Mouse (Mus musculus) testis, postnatal 10 days (tissue): ENCODE measurements at regions not wholly inside any gene's neighbourhood (a gene's known extent, or its start where the extent isn't known, plus 50 kb on each side); places are given as distances from the start of the nearest gene placed in this dataset.

Experiments
- DNase-seq: peaks from one replicate; pipeline ENCODE4 v3.0.0; 2021; ENCODE audit warnings: low spot score

DNA sequence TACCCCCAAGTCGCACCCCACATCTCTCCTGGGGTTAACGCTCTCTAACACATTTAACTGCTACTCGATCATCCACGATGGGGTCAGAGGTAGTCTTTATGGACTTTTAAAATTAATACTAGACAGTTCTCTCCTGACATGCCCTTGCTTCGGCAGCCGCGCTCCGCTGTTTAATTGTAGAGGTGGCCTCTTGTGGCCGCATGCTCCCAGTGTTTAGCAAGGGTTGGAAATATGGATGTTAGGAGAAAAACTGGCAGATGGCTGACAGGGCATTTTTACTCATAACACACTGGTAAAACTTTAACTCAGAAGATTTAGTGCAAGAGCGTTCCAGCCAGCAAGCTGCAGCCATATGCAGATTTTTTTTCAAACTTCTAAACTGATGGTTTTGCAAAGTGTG lies 242.7 kb downstream of the Tshz3 start:
- no peak for DNase-seq

DNA sequence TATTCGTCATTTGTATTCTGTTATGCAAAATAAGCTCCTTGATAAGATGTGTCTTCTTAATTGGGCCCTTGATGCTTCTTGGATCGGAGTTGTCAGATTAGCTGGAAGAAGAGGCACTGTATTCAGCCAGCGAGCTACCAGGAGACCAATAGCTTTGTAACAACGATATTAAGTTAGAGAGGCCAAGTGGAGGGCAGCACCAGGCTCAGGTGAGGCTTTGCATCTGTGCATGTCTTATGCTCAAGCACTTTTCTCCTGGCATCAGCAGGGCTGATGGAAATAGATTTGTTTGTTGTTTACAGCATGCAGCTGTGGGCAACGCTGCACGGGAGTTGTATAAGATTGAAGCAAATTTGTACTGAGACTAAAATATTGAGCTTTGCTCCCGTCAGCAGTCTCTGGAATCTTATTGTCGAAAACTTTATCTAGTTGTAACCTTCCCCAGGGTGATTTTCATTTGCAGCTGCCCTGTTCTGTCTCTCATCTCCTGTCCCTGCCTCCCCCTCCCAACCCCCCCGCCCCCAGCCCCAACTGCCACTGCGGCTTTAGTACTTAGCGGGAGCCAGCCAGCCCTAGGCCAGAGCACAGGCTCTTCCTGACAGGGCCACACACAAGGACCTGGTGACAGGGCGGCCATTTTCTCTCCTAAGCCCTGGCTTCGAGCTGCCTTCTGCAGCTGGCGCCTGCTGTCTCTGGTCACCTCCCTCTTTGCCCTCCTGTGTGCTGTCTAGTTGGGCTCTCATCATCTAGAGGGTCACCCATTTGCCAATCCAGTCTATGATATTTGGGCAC lies 247.3 kb downstream of the Tshz3 start:
- no peak for DNase-seq

DNA sequence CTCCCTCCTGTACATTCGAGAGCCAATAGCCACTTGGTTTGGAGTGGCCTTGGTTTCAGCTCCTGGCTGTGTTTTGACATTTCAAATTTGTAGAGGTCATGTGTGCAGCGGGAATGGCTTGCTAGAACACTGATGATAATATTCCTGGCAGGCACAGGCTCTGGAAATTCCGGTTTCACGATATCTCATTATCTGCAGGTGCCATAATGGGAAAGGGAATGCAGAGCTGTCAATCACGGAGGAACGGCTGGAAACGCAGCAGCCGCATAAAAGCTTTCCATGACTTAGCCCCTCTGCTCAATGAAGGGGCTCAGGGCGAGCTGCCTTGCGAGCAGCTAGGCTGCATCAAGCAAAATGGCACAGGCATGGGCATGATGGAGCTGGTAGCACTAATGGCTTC lies 251.6 kb downstream of the Tshz3 start:
- no peak for DNase-seq

DNA sequence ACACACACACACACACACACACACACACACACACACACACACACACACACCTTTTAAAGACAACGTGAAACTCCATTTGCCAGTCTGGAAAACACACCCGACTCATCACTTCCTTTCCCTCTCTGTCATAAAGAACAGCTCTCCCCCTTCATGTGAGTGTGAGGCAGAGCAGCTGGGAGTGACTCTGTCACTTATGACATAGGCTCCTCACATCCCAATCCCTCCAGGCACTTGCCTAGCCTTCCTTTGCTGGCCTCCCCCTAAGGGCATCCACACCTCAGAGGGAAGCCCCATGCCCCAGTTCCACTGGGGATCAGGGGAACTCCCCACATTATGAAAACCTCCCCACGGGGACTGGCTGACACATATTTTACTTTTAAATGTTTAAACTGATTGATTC lies 257.5 kb downstream of the Tshz3 start:
- no peak for DNase-seq

DNA sequence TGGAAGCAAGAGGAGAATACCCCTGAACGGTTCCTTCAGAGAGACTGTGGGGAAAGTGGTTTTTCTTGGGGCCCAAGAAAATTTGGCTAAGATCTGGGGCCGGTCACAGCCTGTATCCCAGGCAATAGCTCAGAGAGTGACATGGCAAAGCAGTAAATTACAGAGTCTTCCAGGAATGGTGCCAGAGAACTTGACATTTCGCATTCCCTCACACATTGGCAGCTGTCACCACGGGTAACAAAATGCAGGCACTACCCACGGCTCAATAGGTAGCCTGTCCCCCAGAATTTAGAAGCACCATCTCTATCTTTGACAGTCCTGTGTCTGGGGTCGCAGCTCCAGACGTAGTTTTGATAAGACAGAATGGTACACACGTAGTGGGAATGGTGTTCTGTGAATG lies 260.3 kb downstream of the Tshz3 start:
- no peak for DNase-seq

DNA sequence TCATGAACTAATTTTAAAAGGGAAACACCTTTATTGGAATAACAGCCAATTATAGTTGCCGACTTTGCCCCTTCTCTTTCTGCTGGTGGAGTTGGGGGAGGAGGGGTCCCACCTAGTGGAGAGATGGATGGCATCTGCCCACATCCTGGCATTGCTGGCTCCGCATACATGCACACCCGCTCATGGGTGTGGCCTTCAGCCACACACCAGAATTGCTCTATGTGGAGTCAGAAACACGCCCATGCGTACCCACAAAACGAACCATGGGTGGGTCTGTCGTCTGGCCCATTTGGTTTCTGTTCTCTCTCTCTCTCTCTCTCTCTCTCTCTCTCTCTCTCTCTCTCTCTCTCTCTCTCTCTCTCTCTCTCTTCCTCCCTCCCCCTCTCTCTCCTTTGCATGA lies 273.9 kb downstream of the Tshz3 start:
- DNase-seq: no peak

DNA sequence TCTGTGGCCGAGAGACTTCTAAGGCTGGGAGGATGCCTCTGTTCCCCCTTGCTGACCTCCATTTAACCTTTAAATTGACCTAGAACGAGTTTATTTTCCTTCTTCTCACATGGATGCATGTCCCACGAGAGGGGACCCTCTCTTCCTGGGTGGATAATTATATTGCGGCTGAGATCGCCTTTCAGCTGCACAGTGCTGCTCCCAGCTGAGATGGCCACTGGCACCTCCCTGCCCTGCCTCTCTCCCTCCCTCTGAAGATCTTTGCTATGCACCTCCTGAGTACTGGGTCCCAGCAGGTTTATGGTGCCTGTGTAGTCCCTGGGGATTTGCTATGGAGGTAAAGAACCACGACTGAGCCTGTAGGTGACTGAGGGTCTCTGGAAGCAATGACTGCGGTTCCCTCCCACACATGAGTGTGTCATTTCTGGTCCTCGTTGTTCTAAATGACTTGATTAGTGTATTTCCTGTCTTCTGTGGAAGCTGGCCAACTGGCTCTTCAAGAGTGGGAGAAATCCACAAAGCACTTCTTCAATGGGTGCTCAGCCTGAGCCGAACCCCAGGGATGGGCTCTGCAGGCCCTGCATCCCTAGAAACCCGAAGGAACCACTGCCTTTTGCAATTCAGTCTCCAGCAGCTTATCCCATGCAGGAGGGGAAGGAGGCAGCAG lies 275.9 kb downstream of the Tshz3 start:
- DNase-seq: no peak

DNA sequence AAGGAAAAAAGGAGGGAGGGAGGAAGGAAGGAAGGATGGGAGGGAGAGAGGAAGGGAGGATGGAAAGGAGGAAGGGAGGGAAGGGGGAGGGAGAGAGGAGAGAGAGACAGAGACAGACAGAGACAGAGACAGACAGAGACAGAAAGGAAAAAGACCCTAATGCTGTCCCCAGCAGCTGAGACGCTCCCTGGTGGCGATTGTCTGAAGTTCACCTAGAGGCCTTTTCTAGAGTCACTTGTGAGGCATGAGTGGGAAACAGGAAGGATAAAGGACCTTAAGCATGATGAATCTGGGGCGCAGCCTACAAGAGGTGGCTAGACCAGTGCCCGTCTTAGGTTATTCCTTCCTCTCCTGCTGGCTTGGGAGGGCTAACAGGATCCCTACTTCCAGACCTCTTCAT lies 276.7 kb downstream of the Tshz3 start:
- DNase-seq: peak; percentile 57

DNA sequence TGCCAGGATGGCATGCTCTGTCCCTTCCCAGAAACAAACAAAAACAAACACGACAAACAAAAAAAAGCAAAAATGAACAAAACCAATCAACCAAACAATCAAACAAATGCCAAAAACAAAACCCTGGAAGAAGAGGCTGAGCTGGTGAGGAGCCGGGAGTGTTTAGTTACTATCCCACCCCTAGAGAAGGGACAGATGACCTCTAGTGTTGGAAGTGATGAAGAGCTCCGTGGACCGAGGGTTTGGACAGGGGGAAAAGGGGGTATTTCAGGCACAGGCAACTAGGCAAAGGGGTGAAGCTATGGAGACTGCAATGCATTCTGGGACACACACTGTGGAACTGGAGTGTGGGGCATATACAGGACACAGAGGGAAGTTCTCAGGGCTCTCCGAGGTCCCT lies 277.6 kb downstream of the Tshz3 start:
- DNase-seq: no peak

DNA sequence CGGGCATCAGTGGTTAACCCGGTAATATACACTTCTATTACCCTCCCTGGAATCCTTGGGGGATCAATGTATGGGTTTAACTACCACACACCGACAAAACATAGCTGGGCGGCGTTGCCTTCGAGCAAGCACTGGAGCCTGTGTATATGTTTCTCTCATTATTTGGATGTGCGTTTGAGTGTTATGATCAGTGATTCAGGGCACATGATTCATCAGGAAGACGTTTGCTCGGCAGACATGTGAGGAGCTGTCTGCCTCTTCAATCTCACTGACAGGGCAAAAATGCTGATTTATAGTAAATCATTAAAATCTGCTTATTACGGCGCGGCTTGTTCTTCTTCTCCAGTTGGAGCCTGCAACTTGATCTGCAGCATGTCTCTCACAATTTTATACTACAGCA lies 279.9 kb downstream of the Tshz3 start:
- DNase-seq: no peak

DNA sequence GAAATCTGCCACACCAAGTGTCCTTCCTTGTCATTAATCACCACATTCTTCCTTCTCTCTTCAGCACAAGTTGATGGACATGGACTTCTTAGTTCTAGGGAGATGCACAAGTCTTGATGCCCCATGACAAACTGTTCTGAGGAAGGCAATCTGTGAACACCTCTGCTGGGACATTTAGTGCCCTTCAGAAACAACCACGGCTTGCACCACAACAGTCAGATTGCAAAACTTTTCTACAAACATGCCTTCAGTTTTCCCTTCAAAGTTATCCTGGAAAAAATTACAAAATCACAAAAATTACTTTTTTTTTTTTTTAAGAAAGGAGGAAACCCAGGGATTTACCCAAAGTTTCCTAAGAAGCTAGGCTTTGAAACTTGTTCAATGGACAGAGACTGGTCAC lies 291.5 kb downstream of the Tshz3 start:
- no peak for DNase-seq

DNA sequence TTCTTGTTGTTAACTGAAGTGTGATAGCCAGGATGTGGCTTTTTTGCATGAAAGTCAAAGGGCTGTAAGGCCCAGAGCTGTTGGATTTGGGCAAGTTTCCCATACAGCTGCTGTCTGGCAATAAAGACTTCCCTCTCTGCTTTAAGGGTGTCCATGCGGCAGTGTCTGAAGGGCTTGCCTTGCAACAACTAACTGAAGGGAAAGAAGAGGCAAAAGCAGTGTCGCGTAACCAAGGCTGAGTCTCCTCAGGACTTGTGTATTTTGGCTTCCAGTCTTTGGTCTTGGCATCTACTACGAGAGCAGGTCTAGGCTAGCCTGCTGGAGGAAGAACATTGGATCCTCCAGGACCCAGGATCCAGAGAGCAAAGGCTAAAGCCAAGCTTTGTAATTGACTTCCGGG lies 306.7 kb downstream of the Tshz3 start:
- DNase-seq: no peak

DNA sequence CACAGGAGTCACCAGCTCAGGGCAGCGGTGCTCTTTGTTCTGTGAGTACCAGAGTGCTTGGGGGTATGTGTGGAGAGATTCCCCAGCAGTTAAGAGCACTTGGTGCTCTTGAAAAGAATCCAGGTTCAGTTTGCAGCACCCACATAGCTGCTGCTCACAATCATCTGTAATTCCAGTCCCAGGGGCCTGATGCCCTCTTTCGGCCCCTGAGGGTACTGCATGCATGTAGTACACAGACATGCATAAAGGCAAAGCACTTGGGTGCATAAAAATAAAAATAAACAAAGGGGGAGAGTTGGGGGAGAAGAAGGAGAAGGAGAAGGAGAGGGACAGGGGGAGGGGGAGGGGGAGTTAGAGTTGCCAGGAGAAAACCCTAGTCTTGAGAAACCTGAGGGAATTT lies 307.8 kb downstream of the Tshz3 start:
- peak; percentile 45 for DNase-seq

DNA sequence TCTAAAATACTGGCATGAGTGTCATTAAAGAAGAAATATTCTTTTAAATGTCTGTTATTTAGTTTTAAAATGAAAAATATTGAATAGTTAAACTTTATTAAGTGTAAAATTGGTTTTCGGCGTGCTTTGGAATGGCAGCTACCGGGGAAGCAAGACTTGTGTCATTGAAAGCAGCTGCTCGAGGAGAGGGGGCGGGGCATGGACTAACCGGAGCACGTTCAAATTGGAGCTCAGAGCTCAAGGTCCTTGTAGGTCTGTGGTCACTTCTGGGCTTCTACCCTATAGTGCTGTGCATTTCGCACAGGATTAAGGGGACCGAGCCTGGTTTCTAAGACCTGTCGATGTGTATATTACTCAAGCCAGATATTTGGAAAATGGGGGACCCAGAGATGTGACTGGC lies 309.0 kb downstream of the Tshz3 start:
- DNase-seq: peak; percentile 69

DNA sequence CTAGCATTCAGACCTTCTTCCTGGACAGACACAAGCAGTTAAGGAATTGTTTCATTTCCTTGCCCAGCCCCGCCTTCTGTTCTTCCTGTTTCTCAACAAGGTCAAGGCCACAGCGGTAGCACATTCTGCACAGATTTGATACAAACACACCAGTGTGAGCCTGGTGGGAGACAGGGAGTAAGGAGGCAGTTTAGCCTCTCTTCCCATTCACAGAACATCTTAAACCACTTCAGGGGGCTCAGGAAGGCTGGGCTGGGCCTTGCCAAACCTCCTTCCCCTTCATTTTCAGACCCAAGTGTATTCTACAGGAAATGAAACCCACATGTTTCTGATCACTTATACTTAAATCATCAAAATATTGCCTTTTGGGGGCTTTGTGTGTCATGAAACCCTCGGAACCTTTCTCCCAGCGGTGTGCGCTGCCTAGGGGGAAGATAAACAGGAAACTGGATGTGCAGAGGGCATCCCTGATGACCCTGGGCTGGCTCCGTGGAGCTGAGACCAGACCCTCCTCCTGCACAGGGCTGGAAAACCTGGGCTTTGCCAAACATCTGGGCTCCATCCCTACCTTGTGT lies 313.3 kb downstream of the Tshz3 start:
- DNase-seq: peak; percentile 73

DNA sequence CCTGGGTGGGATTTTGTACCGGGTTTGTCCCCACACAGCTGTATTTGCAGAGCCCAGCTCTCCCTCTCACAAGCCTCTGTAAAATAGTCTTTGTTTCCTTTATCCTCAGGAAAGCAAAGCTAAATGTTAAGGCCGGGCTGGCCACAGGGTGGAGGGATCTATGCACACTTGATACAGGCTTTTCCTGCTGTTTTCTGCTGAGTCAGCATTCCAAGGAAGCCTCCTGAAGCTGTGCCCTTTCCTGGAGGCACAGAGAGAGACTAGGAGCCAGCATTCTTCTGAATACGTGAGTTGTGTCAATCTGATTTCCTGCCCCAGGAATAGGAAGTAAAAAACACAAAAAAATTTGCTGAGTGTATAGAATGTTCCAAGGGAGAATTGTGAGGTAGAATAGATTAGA lies 322.2 kb downstream of the Tshz3 start:
- DNase-seq: no peak

DNA sequence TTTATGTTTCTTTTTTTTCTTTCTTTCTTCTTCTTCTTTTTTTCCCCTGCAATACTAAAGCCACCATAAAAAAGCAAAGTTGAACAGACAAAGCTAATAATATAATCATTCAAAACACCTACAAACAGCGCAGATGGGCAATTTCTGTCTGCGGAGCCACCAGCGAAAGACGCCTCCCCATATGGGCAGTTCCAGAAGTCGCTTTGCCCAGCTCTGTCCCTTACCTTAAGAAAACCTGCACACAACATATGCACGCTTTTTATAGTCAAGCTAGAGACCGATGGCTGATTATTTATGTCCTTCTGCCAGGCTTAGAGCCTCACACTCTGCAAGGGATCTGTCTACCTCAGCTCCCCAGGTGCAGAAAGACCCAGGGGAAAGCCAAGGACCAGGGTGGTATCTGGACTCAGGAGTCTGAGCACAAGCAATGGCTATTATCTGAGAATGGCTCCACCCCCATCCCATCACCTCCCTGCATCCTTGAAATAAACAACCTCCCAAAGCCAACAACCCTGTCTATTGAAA lies 326.6 kb downstream of the Tshz3 start:
- no peak for DNase-seq

DNA sequence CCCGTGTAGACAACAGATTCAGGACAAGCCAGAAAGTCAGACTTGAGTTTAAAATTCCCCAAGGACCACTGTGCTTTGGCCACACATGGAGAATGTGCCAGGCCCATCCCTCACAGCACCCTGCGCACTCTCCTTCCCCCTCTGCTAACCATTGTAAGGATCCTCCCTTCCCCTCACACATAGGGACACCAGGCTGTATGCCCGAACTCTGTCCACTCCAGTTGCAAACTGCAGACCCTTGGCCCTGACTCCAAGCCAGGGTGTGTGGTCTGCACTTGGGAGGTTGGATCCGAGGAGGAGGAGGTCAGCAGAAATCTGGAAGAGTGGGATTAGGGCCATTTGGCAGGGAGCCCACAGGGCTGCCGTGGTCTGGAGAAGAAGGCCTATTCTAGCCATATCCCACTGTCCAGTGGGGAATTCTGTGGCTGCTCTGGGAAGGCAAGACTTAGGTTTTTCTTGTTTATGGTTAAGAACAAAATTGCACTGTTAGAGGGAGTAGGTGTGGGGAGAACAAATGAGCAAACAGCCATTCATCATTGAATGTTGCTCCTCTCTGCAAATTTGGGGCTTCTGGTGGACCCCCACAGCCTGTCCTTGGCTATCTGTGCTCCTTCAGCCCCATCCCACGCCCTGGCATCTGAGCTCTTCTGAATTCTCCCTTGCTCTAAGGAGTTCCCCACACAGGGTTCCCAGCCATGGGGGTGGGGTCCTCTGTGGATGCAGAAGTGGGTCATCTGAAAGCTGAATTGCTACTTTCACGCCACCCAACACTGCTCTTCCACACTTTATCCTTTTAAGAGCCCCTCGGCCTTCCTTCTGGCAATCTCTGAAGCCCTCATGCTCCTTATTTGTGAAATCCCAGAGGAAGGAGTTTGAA lies 366.9 kb downstream of the Tshz3 start:
- peak; percentile 85 for DNase-seq

DNA sequence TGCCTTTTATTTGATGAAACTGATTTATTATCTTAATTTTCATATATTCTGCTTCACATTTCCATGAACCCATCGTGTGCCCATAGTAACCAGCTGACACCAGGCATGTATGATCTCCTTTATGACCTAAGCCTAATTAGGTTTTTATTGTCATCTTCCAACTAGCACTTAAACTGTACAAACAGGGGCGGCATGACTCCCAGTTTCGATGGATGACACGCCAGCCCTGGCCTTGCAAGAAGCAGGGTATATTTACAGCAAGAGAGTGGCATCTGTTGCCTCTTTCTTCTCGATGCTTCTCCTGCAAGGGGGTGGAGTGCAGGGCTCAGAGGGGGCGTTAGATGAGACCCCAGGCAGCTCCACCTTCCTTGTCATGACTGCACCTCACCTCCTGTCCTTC lies 379.8 kb downstream of the Tshz3 start:
- no peak for DNase-seq

DNA sequence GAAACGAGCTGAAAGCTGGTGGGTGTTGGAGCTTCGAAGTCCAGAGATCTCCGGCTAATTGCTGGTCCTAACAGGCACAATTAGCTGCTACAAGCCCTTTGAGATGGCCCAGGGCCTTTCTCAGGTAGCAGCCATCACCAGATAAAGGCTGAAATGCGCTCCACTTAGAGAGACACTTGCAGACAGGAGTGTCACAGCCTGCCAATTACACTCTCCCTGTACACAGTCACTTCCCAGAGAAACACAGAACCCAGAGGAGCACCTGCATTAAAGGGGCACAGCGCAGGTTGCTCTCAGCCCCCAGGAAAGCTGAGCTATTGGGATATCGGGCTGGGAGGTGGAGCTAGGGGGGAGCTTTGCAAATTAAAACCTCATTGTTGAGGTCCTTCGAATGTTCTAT lies 380.2 kb downstream of the Tshz3 start:
- no peak for DNase-seq

DNA sequence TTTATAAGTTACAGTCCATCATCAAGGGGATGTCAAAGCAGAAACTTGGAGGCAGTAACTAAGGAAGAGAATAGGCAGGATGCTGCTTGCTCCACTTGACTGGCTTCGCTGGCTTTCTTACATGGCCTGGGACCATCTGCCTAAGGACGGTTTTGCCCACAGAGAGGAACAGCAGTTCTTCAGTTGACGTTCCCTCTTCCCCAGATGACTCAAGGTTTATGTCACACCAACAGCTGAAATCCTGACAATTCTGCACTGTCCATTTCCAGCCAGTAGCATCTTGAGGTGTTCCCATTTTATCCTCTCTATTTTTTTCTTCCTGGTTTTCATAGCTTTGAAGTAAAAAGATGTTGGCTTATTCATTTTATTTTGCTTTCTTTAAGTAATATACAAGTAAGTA lies 391.8 kb downstream of the Tshz3 start:
- no peak for DNase-seq

DNA sequence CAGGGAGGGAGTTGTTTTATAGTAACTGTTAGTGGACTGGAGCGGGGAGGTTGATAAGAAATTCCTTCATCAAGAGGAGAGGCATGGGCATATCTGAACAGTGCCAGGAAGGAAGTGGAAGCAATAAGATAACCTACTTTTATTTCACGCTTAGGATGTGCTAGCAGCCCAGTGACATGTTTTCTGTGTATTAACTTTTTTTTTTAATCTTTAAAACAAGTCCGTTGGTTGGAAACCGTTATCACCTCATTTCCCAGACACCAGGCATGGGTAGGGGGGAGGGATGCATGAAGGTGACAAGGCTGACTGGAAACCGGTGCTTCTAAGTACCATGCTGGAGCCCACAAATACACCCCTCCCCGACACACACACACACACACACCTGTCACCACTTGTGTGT lies 394.7 kb downstream of the Tshz3 start:
- DNase-seq: no peak
